Mouse (Mus musculus) bone marrow macrophage, adult 2 months (primary cell): ENCODE results near the gene Arid5b. TPM values are rescaled to one million over a fixed set of nuclear protein-coding genes. Genes with fewer than 3 reads are reported as not detected.

Source experiments
- H3K27ac ChIP-seq: 2 replicates; pipeline ENCODE4 v1.5.1; 2012; ENCODE audit warnings: low read depth, low read length; ENCODE audit not compliant: insufficient read depth
- H3K4me1 ChIP-seq: 2 replicates; pipeline ENCODE4 v1.6.1; 2012; ENCODE audit warnings: low read length; ENCODE audit not compliant: control insufficient read depth, insufficient read depth
- H3K4me3 ChIP-seq: 2 replicates; pipeline ENCODE4 v1.5.1; 2012; ENCODE audit warnings: mild to moderate bottlenecking, low read length, moderate library complexity; ENCODE audit not compliant: insufficient read depth
- CTCF ChIP-seq: IDR thresholded peaks from 2 replicates; pipeline ENCODE4 v1.5.1; 2012; ENCODE audit warnings: low read depth, mild to moderate bottlenecking, low read length, moderate library complexity
- POLR2A ChIP-seq: IDR thresholded peaks from 2 replicates; pipeline ENCODE4 v1.6.1; 2012; ENCODE audit warnings: mild to moderate bottlenecking, low read depth, low read length, borderline replicate concordance
- polyA plus RNA-seq: library from polyadenylated mRNA; stranded (reverse); fragments of >200 nt; gene quantifications from 2 replicates; pipeline ENCODE4 v1.2.4, GENCODE M21; 2012; ENCODE audit not compliant: missing spikeins, insufficient read depth, insufficient read length

The Arid5b gene
- polyA plus RNA-seq, 1 experiment = 26.5 TPM

DNA sequence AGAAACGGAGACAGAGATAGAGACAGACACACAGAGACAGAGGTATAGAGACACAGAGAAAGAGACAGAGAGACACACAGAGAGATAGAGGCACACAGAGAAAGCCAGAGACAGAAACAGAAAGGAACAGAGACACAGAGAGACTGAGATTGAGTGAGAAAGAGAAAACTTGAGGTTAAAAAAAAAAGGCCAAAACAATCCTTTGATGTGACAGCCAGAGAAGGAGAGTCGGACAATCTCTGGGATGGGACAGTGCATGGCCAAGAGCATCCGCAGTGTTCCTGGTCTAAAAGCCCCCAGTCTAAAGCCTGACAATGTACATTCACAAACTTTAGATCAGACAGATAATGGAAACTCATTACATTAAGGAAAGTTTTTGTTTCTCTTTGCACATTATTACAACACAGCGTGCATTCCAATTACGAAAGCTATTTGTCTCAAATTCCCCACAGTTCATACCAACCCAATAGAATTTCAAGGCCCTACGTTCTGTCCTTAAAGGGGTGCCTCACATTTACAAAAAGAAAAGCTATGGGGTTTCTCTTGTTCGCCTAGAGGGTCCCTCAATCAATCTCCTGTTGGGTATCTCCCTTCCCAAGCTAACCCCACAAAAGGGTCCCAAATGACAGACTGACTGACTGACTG, 39.0 kb downstream of the Arid5b start:
- no peak for TF ChIP-seq POLR2A
- TF ChIP-seq CTCF = no peak
- H3K4me1 ChIP-seq = peaks cover 25% of the 10 kb centered on the region
- peak overlapping the region; percentile 91 for H3K27ac ChIP-seq
- H3K4me3 ChIP-seq = peak overlapping the region; percentile 36

DNA sequence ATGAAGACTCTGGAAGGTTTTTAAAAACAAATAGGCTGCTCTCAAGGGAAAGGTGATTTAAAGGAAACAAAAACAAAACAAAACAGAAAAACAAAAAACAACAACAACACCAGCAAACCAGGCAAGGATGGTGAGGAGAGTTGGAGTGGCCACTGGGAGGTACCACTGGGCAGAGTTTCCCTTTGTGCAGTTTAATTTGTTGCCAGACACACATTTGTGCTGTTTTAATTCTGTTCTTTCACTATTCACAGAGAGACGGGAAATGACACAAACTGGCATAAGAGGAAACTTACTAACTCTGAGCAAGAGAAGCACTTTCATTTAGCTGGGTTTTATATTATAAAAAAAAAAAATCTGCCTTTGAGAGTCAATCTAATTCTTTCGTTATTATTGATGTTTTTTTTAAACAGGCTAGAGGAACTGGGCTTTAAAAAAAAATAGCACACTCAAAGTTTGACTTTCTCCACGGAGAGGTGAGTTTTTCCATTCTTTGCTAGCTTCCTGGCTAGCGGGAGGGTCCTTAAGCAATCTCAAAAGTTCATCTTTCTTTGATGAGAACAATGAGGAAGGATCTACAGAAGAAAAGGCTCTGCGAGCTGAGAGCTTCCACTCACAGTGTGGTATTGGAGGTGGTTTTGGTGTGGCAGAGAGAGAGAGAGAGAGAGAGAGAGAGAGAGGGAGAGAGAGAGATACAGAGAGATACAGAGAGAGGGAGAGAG, 39.7 kb downstream of the Arid5b start:
- no peak for TF ChIP-seq CTCF
- TF ChIP-seq POLR2A = no peak
- Histone ChIP-seq H3K4me1 (peaks cover 29% of the 10 kb centered on the region), H3K4me3 (peak overlapping the region; percentile 36), H3K27ac (peak overlapping the region; percentile 91)

DNA sequence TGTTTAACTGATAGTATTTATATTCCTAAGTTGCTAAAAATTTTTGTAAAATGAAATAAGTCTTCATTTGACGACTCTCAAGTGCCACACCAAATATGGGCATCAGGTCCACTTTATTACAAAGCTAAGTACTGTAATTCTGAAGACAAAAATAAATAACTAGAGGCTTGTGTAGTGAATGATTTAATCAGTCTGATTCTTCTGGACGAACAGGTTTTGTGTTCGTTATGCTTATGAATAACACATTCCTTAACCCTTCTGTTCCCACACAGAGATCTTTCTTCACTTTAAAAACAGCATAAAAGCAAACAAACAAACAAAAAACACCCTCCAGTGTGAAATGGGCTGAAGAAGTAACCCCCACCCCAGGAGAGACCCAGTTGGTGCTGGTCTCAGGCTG, 40.4 kb downstream of the Arid5b start:
- no peak for TF ChIP-seq POLR2A
- TF ChIP-seq CTCF = no peak
- H3K27ac ChIP-seq = peak overlapping the region; percentile 91
- no peak overlapping the region for H3K4me3 ChIP-seq
- H3K4me1 ChIP-seq = peaks cover 34% of the 10 kb centered on the region

DNA sequence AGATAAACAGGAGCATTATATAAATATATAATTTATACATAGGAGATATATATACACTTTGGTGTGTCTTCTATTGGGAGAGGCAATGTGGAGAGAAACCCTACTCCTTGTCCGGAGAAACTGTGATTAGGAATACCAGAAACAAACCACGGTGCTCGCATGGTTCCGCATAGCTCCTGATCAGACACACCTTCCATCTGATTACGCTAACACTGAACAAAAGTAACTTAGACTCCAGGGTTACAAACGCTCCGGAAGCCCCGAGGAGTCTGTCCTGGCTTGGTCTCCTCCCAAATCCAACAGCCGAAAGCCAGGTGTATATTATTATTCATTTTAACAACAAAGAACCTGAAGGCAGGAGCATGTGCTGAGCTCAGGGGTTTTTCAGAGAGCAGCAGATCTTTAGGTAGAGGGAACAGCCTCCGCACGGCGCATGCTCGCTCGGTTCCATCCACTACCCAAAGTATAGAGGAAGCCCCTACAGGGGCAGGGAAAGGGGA, 41.5 kb downstream of the Arid5b start:
- Histone ChIP-seq H3K4me3 (no peak overlapping the region), H3K4me1 (peaks cover 34% of the 10 kb centered on the region), H3K27ac (no peak overlapping the region)
- TF ChIP-seq CTCF = no peak
- TF ChIP-seq POLR2A = no peak

DNA sequence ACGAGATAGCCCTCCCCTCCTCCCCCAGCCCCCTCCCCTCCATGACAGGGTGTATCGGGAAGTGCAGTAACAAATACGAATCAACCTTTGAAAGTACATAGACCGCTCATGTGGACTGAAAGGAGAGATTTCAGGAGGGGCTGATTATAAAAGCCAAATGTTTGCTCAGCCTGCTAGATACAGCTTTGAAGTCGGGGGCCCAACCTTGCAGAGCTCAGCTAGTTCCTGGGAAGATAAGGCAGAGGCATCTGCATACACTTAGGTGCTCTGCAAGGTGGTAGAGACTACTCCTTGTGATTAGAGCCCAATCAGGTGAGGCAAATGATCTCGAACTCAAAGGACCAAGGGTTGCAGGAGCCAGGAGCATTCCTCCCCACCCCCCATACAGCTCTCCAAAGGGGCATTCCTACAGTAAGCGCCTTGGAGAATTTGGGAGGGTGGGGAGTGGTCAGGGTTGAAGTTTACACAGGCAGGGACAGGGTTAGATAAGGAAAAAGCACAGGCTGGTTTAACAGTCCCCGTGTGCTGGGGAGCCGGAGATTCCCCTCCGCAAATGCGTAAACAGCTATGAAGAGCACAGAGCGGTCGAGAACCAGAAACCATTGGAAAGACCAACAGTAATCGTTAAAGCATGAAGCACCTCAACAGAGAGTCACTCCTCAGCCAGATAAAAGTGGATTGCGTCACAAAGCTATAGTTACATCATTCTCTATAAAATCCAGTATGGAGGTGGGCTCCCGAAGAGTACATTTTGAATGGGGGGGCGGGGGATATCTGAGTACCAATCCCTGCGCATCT, 47.0 kb downstream of the Arid5b start:
- Histone ChIP-seq H3K27ac (no peak overlapping the region), H3K4me1 (peaks cover 8% of the 10 kb centered on the region; the same call in 1 of the 2 replicates), H3K4me3 (no peak overlapping the region)
- TF ChIP-seq POLR2A = no peak
- TF ChIP-seq CTCF = no peak

DNA sequence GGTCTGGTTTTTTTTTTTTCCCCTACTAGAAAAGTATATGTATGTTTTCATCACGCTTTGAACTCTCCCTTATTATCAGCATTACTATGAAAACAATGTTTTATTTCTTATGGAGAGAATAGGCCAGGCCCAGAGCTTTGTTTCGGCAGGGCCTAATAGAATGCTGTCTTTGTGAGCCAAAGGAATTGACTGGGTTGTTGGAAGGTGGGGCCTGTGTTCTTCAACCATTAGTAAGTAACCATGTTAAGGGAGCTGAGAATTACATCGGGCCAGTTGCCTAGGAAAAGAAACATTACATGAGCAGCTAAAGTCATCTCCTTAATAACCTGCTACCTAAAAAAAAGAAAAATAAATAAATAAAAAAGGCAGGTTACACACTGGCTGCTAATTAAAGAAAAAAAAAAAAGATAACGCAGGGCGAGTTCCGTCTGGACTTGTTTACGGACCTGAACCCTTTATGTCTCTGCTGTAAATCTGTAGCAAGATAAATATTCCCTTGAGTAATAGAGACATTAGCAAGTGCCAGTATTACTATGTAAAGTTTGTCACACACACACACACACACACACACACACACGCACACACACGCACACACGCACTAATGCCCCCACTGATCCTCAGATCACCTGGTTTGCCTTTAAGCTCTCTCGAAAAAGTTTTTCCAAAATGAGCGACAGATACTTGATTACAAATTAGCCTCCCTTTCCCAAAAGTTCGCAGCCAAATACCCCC, 47.7 kb downstream of the Arid5b start:
- peaks cover 8% of the 10 kb centered on the region; the same call in 1 of the 2 replicates for H3K4me1 ChIP-seq
- H3K4me3 ChIP-seq = no peak overlapping the region
- H3K27ac ChIP-seq = no peak overlapping the region
- TF ChIP-seq CTCF (no peak), POLR2A (no peak)

DNA sequence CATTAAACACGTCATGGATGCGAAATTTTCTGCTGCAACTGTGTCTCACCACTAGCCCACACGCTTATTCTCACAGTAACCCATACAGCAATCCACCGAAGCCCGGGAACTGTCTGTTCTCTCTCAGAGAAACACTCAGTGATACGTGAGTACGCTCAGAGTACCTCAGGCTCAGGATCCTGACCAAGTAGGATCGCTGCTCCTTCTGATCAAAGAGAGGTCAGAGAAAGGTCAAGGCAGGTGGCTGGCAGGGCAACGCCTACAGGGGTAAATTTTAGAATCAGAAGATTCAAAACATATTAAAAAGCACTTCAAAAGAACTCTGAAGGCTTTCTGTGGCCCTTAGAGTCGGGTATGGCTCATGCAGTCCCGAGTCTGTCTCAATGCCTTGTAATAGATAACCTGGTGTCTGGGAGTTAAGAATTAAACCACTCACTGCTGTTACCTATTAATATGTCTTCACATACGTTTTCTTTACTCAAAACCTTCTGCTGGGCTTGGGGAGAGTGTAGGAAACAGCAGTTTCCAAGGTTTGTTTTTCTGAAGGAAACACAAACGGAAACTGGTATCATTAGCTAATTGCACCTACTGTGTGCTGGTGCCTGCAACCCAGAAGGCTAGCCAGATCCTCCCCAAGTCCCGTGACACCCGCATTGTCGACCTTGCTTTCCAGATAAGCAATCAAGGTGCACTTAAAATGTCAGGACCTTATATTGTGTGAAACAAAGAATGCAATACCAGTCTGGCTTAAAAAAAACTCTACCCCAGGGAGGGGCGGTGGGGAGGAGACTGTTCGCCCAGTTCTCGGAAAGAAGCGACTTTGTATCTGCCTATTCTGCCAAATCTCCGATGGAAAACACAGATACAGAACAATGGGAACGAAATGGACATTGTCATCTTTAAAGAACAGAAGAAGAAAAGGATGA, 48.6 kb downstream of the Arid5b start:
- Histone ChIP-seq H3K27ac (no peak overlapping the region), H3K4me3 (no peak overlapping the region), H3K4me1 (peaks cover 8% of the 10 kb centered on the region; the same call in 1 of the 2 replicates)
- TF ChIP-seq CTCF (no peak), POLR2A (no peak)

DNA sequence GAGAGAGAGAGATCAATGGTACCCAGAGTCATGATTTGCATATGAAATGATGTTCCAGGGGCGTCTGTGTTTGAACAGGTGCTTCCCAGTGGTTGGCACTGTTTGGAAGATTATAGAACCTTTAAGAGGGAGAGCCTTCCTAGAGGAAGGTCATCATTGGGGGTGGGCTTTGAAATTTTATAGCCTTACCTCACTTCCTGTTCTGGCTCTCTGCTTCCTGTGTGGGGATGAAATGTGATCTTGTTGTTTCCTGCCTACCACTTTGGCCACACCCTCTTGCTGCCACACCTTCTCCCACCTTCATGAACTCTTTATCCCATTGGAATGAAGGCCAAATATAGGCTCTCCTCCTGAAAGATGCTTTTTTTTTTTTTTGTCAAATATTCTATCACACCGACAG, 55.9 kb downstream of the Arid5b start:
- TF ChIP-seq CTCF = no peak
- no peak for TF ChIP-seq POLR2A
- peaks cover 18% of the 10 kb centered on the region for H3K4me1 ChIP-seq

DNA sequence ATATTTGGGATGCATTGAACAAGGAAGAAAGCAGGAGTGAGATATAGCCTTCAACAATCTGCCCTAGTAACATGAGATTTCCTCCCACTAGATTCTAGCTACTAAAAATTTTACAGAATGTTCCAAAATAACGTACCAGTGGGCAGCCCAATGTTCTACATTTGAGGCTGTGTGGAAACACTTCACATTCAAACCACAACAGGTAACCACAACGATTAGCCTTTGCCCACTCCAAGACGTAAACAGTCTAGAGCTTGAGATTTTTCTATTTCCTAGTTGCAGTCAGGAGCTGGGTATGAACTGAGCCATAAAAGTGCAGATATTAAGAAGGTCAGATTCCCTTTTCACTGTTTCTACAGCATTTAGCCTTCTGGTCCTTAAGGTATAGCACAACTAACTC, 56.5 kb downstream of the Arid5b start:
- H3K27ac ChIP-seq = peak overlapping the region; percentile 51
- TF ChIP-seq POLR2A (no peak), CTCF (no peak)
- H3K4me1 ChIP-seq = peaks cover 18% of the 10 kb centered on the region
- H3K4me3 ChIP-seq = no peak overlapping the region

More for the DNA sequence above, 55.9 kb downstream of the Arid5b start:
- Histone ChIP-seq H3K4me3 (no peak overlapping the region), H3K27ac (0 out of 2 replicates have a peak overlapping the region, but pooled peaks have one; percentile 51)
